Mouse (Mus musculus) kidney, adult 10 weeks (tissue): ENCODE results near the gene B3gnt9. TPM values are rescaled to one million over a fixed set of nuclear protein-coding genes. Genes with fewer than 3 reads are reported as not detected.

Source experiments
- polyA plus RNA-seq: library from polyadenylated mRNA; stranded (reverse); fragments of 350-450 nt; fragmentation: Illumina TruSeq; extraction: RNeasy Lipid Tissue Mini Kit (QIAGEN cat#74804); gene quantifications from one replicate; pipeline ENCODE4 v1.2.3, GENCODE M21; 2014; ENCODE audit warnings: low read depth, low replicate concordance

B3gnt9 gene
- polyA plus RNA-seq, result 0.81 TPM

DNA sequence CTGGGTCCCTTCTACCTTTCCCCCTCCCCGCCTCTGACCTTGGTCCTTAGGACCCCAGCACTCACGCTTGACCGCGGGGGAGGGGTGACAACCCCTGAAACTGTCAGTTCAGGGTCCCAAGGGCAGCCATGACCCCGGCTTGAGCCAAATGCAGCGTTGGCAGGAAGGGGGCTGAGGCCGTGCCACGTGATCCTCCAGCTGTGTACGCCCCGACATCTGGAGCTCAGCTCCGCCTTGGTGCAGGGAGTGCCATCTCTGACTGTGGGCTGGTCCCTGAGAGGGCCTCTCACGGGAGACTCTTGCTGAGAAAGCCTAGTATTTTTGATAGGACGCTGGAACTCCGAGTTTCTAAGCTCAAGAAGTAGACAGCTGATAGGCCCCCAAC, at the start of gene B3gnt9:
B3gnt9 (minus strand) TSS at position 188 of the 385 bp plus-strand sequence.

GRCm38 (mm10) chr8:105297511-105298192, 42.7 kb upstream of the B3gnt9 start, which contains the start of gene E2f4:
Gene E2f4 (plus strand): TSS chr8:105297663.

GRCm38 (mm10) chr8:105295895-105296573, 41.1 kb upstream of the B3gnt9 start, which contains the start of gene Exoc3l:
Gene Exoc3l (minus strand): TSS chr8:105296101.

GRCm38 (mm10) chr8:105289805-105290460, 35.0 kb upstream of the B3gnt9 start, which contains the start of gene 4931428F04Rik:
Gene 4931428F04Rik (minus strand): TSS chr8:105289864.

GRCm38 (mm10) chr8:105275840-105276239, 20.9 kb upstream of the B3gnt9 start, which contains the start of gene Nol3:
Gene Nol3 (plus strand): TSS chr8:105276140.

GRCm38 (mm10) chr8:105269461-105269947, 14.6 kb upstream of the B3gnt9 start, which contains the start of gene Hsf4:
Gene Hsf4 (plus strand): TSS chr8:105269801.

GRCm38 (mm10) chr8:105264024-105264982, 9.3 kb upstream of the B3gnt9 start, which contains the start of the genes Tradd and Fbxl8:
Gene Tradd (minus strand): TSS chr8:105264609.
Gene Fbxl8 (plus strand): TSS chr8:105264648.

DNA sequence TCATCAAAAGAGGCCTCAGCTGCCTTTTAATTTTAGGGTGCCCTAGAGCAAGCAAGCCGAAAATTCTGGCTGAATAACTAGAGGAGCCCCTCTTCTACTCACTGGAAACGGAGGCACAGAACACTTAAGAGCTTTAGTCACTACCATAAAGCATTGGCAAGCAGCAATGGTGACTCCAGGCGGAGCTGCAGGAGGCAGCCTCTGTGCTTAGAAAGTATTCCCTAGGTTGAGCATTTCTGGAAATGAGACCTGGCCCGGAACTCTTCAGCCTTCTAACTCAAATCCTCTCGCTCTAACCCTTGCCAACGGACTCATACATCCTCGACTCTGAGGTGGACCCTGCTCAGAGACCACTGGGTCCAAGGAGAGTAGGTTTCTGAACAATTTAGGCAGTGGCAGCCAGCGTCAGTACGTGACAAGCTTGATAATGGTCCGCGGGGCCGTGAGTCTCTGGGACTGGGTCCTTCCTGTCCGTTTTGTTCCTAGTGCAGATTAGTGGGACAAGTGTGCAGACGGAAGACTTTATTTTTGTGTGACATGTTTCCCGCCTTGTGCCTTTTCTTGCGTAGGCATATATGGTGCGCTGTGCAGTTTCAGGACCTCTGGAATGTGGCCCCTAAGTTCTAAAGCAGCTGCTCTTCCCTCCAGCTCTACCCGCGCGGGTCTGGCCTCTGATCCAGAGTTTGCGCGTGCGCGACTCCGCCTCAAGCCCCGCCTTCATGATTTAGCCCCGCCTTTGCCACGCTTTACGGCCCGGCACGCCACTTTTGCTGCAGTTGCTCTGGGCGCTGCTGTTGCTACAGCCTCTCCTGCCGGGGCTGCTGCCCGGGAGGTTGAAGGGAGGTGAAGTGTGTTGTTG, 30.3 kb downstream of the B3gnt9 start, which contains the start of gene D230025D16Rik:
D230025D16Rik (plus strand) TSS at position 733 of the 859 bp plus-strand sequence.

Other genes starting within 250 kb of the B3gnt9 start
- not detected for gene Ces3a, start 206.6 kb downstream of the B3gnt9 start, polyA plus RNA-seq
- gene Ces3b, start 171.4 kb downstream of the B3gnt9 start, polyA plus RNA-seq, result not detected
- gene Ces4a, start 123.4 kb downstream of the B3gnt9 start, polyA plus RNA-seq, result not detected
- 50.5 TPM for gene Cbfb, start 84.5 kb downstream of the B3gnt9 start, polyA plus RNA-seq
- gene D230025D16Rik, start 30.0 kb downstream of the B3gnt9 start, polyA plus RNA-seq, result 33.1 TPM
- gene Tradd, start 9.5 kb upstream of the B3gnt9 start, polyA plus RNA-seq, result 0.69 TPM
- gene Fbxl8, start 9.5 kb upstream of the B3gnt9 start, polyA plus RNA-seq, result not detected
- gene Hsf4, start 14.6 kb upstream of the B3gnt9 start, polyA plus RNA-seq, result not detected
- gene Nol3, start 21.0 kb upstream of the B3gnt9 start, polyA plus RNA-seq, result 1.5 TPM
- gene 4931428F04Rik, start 34.7 kb upstream of the B3gnt9 start, polyA plus RNA-seq, result 0.28 TPM
- not detected for gene Exoc3l, start 40.9 kb upstream of the B3gnt9 start, polyA plus RNA-seq
- 4.1 TPM for gene E2f4, start 42.5 kb upstream of the B3gnt9 start, polyA plus RNA-seq
- 4.1 TPM for gene Elmo3, start 50.4 kb upstream of the B3gnt9 start, polyA plus RNA-seq
- gene Lrrc29, start 71.1 kb upstream of the B3gnt9 start, polyA plus RNA-seq, result 0.16 TPM
- gene Tmem208, start 71.2 kb upstream of the B3gnt9 start, polyA plus RNA-seq, result 10.8 TPM
- gene Fhod1, start 92.8 kb upstream of the B3gnt9 start, polyA plus RNA-seq, result 0.28 TPM
- gene Slc9a5, start 93.7 kb upstream of the B3gnt9 start, polyA plus RNA-seq, result not detected
- not detected for gene Plekhg4, start 118.1 kb upstream of the B3gnt9 start, polyA plus RNA-seq
- not detected for gene Kctd19, start 158.3 kb upstream of the B3gnt9 start, polyA plus RNA-seq
- not detected for gene Lrrc36, start 158.4 kb upstream of the B3gnt9 start, polyA plus RNA-seq
- not detected for gene Tppp3, start 216.4 kb upstream of the B3gnt9 start, polyA plus RNA-seq
- gene Zdhhc1, start 241.7 kb upstream of the B3gnt9 start, polyA plus RNA-seq, result 2.7 TPM